Mouse (Mus musculus): ENCODE data around the gene Il1rapl2. TPM values are rescaled to one million over a fixed set of nuclear protein-coding genes. Genes with fewer than 3 reads are reported as not detected.
A peak's percentile ranks its signal among the peaks of the same experiment; 100 is the strongest.

Gene Il1rapl2
- 3.9 and 4.3 TPM in 2 replicates for polyA plus RNA-seq (2014; fragmentation: Nextera tagmentation; extraction: Ambion mirVana)

- ATAC-seq (ENCODE audit: low read depth), result peak; percentile 89
- Histone ChIP-seq H3K4me2 (ENCODE audit: low read depth, low read length) (peak within 1 kb of the TSS; percentile 69), H3K27ac (ENCODE audit: low read depth, low read length) (no peak within 1 kb of the TSS), H3K9ac (replicated peaks; ENCODE audit: low read depth, low read length) (no peak within 1 kb of the TSS), H3K36me3 (ENCODE audit: control insufficient read depth, insufficient read depth, low read length) (no peaks in the 10 kb centered on the region), H3K9me3 (ENCODE audit: control insufficient read depth, low read length) (no peaks in the 10 kb centered on the region), H3K4me3 (ENCODE audit: low read depth, low read length) (peak within 1 kb of the TSS; percentile 39), H3K27me3 (ENCODE audit: control insufficient read depth, insufficient read depth, low read length) (peaks cover 12% of the 10 kb centered on the region; the same call in 1 of the 2 replicates), H3K4me1 (ENCODE audit: control insufficient read depth, insufficient read depth, low read length) (no peaks in the 10 kb centered on the region)
- 12% methylated on average over 33 of the region's 47 CpGs for WGBS
Measured at GRCm38 (mm10) chrX:137570321-137571195, at the start of gene Il1rapl2. Gene Il1rapl2, plus strand, starts transcription at chrX:137570608.

- ATAC-seq (ENCODE audit: low read depth), result no peak
- H3K4me3 ChIP-seq (ENCODE audit: low read depth, low read length), result no peak overlapping the region
- H3K4me1 ChIP-seq (ENCODE audit: control insufficient read depth, insufficient read depth, low read length), result no peaks in the 10 kb centered on the region
- no peaks in the 10 kb centered on the region for H3K27me3 ChIP-seq (ENCODE audit: control insufficient read depth, insufficient read depth, low read length)
- H3K9ac ChIP-seq (replicated peaks; ENCODE audit: low read depth, low read length), result no peak overlapping the region
- H3K36me3 ChIP-seq (ENCODE audit: control insufficient read depth, insufficient read depth, low read length), result no peaks in the 10 kb centered on the region
- H3K27ac ChIP-seq (ENCODE audit: low read depth, low read length), result no peak overlapping the region
- 75% methylated on average over 2 of the region's 2 CpGs for WGBS
- no peaks in the 10 kb centered on the region for H3K9me3 ChIP-seq (ENCODE audit: control insufficient read depth, low read length)
- no peak overlapping the region for H3K4me2 ChIP-seq (ENCODE audit: low read depth, low read length)
Measured at GRCm38 (mm10) chrX:137548348-137548747, 22.1 kb upstream of the Il1rapl2 start.

DNA sequence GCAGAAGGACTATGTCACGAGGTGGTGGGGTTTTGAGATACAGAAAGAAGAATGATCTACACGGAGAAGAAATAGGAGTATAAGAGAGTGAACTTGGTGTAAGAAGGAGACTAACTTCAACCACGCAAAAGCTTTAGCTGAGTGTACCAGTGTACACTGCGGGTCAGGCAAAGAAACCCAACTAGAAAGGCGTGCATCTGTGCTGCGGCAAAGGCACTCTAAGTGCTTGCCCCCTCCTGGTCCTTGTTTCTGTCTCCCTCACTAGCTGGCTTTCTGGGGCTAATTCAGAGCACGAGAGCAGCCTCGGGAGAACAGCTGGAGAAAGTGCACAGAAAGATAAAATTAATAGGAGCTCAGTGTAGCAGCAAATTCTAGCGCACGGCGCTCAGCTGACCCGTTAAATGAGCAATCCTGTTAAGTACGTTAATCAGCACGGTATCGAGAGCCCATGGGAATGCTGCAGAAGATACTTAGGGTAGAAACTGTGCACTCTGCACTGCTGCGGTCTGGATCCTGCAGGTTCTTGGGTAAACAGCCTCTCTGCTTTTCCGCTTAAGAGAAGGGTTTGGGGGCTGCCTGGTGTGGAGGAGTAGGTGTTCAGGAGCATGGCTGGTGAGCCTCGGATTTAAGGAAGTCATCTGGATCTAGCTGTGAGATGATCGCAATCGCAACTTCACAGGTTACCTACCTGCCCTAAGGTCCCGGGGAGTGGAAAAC is 778 bp upstream of the Il1rapl2 start:
- peak; percentile 79 for ATAC-seq (ENCODE audit: low read depth)
- Histone ChIP-seq H3K36me3 (ENCODE audit: control insufficient read depth, insufficient read depth, low read length) (no peaks in the 10 kb centered on the region), H3K4me3 (ENCODE audit: low read depth, low read length) (peak overlapping the region; percentile 39; the same call in 1 of the 2 replicates), H3K27me3 (ENCODE audit: control insufficient read depth, insufficient read depth, low read length) (peaks cover 12% of the 10 kb centered on the region; the same call in 1 of the 2 replicates), H3K4me2 (ENCODE audit: low read depth, low read length) (peak overlapping the region; percentile 69), H3K4me1 (ENCODE audit: control insufficient read depth, insufficient read depth, low read length) (no peaks in the 10 kb centered on the region), H3K27ac (ENCODE audit: low read depth, low read length) (no peak overlapping the region), H3K9me3 (ENCODE audit: control insufficient read depth, low read length) (no peaks in the 10 kb centered on the region), H3K9ac (replicated peaks; ENCODE audit: low read depth, low read length) (no peak overlapping the region)
- WGBS, result 23% methylated on average over 21 of the region's 21 CpGs

DNA sequence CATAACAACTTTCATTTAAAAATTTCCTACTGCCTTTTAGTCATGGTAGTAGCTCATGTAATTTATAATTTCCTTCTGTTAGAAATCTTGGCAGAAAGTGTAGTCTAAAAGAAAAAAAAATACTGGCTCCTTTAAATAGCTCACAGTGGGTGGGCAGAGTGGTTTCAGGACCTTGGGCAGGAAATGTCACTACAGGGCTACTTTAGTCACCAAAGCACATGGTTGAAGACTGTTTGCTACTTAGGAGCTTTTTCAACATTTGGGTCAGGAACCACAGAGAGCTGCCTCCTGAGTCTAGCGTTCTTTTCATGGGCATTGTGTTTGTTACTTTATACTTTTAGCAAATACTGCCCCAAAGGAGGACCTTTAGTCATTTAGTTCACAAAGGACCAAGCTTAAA is 12.2 kb downstream of the Il1rapl2 start:
- no peaks in the 10 kb centered on the region for H3K27me3 ChIP-seq (ENCODE audit: control insufficient read depth, insufficient read depth, low read length)
- ATAC-seq (ENCODE audit: low read depth), result no peak

GRCm38 (mm10) chrX:137620697-137621096 is 50.3 kb downstream of the Il1rapl2 start:
- no peaks in the 10 kb centered on the region for H3K4me1 ChIP-seq (ENCODE audit: control insufficient read depth, insufficient read depth, low read length)
- no peak overlapping the region for H3K4me3 ChIP-seq (ENCODE audit: low read depth, low read length)
- H3K36me3 ChIP-seq (ENCODE audit: control insufficient read depth, insufficient read depth, low read length), result no peaks in the 10 kb centered on the region
- no peak overlapping the region for H3K9ac ChIP-seq (replicated peaks; ENCODE audit: low read depth, low read length)
- no peak overlapping the region for H3K27ac ChIP-seq (ENCODE audit: low read depth, low read length)
- H3K4me2 ChIP-seq (ENCODE audit: low read depth, low read length), result no peak overlapping the region
- H3K27me3 ChIP-seq (ENCODE audit: control insufficient read depth, insufficient read depth, low read length), result no peaks in the 10 kb centered on the region
- no peaks in the 10 kb centered on the region for H3K9me3 ChIP-seq (ENCODE audit: control insufficient read depth, low read length)
- ATAC-seq (ENCODE audit: low read depth), result no peak

More for the DNA sequence above, 12.2 kb downstream of the Il1rapl2 start:
- WGBS, result 26% methylated on average over 1 of the region's 1 CpGs
- Histone ChIP-seq H3K9ac (replicated peaks; ENCODE audit: low read depth, low read length) (no peak overlapping the region), H3K4me2 (ENCODE audit: low read depth, low read length) (no peak overlapping the region), H3K4me1 (ENCODE audit: control insufficient read depth, insufficient read depth, low read length) (no peaks in the 10 kb centered on the region), H3K36me3 (ENCODE audit: control insufficient read depth, insufficient read depth, low read length) (no peaks in the 10 kb centered on the region), H3K27ac (ENCODE audit: low read depth, low read length) (no peak overlapping the region), H3K4me3 (ENCODE audit: low read depth, low read length) (no peak overlapping the region), H3K9me3 (ENCODE audit: control insufficient read depth, low read length) (no peaks in the 10 kb centered on the region)

- WGBS, result 28% methylated on average over 2 of the region's 2 CpGs
- no peak overlapping the region for H3K9ac ChIP-seq (replicated peaks; ENCODE audit: low read depth, low read length)
- H3K27me3 ChIP-seq (ENCODE audit: control insufficient read depth, insufficient read depth, low read length), result no peaks in the 10 kb centered on the region
- ATAC-seq (ENCODE audit: low read depth), result no peak
- H3K27ac ChIP-seq (ENCODE audit: low read depth, low read length), result no peak overlapping the region
- H3K4me1 ChIP-seq (ENCODE audit: control insufficient read depth, insufficient read depth, low read length), result no peaks in the 10 kb centered on the region
- H3K9me3 ChIP-seq (ENCODE audit: control insufficient read depth, low read length), result no peaks in the 10 kb centered on the region
- no peak overlapping the region for H3K4me2 ChIP-seq (ENCODE audit: low read depth, low read length)
- H3K36me3 ChIP-seq (ENCODE audit: control insufficient read depth, insufficient read depth, low read length), result no peaks in the 10 kb centered on the region
- H3K4me3 ChIP-seq (ENCODE audit: low read depth, low read length), result no peak overlapping the region
Measured at GRCm38 (mm10) chrX:137667011-137667410, 96.6 kb downstream of the Il1rapl2 start.

- WGBS, result 86% methylated on average over 1 of the region's 1 CpGs
- Histone ChIP-seq H3K9ac (replicated peaks; ENCODE audit: low read depth, low read length) (no peak overlapping the region), H3K4me3 (ENCODE audit: low read depth, low read length) (no peak overlapping the region), H3K4me1 (ENCODE audit: control insufficient read depth, insufficient read depth, low read length) (no peaks in the 10 kb centered on the region), H3K27ac (ENCODE audit: low read depth, low read length) (no peak overlapping the region), H3K27me3 (ENCODE audit: control insufficient read depth, insufficient read depth, low read length) (no peaks in the 10 kb centered on the region), H3K36me3 (ENCODE audit: control insufficient read depth, insufficient read depth, low read length) (no peaks in the 10 kb centered on the region), H3K9me3 (ENCODE audit: control insufficient read depth, low read length) (no peaks in the 10 kb centered on the region), H3K4me2 (ENCODE audit: low read depth, low read length) (no peak overlapping the region)
- ATAC-seq (ENCODE audit: low read depth), result no peak
Measured at GRCm38 (mm10) chrX:137687974-137688373, 117.6 kb downstream of the Il1rapl2 start.

- Histone ChIP-seq H3K4me1 (ENCODE audit: control insufficient read depth, insufficient read depth, low read length) (no peaks in the 10 kb centered on the region), H3K27ac (ENCODE audit: low read depth, low read length) (no peak overlapping the region), H3K9ac (replicated peaks; ENCODE audit: low read depth, low read length) (no peak overlapping the region), H3K36me3 (ENCODE audit: control insufficient read depth, insufficient read depth, low read length) (no peaks in the 10 kb centered on the region), H3K4me3 (ENCODE audit: low read depth, low read length) (no peak overlapping the region), H3K9me3 (ENCODE audit: control insufficient read depth, low read length) (no peaks in the 10 kb centered on the region), H3K27me3 (ENCODE audit: control insufficient read depth, insufficient read depth, low read length) (no peaks in the 10 kb centered on the region), H3K4me2 (ENCODE audit: low read depth, low read length) (no peak overlapping the region)
- 79% methylated on average over 2 of the region's 2 CpGs for WGBS
- ATAC-seq (ENCODE audit: low read depth), result no peak
Measured at GRCm38 (mm10) chrX:137700006-137700405, 129.6 kb downstream of the Il1rapl2 start.

DNA sequence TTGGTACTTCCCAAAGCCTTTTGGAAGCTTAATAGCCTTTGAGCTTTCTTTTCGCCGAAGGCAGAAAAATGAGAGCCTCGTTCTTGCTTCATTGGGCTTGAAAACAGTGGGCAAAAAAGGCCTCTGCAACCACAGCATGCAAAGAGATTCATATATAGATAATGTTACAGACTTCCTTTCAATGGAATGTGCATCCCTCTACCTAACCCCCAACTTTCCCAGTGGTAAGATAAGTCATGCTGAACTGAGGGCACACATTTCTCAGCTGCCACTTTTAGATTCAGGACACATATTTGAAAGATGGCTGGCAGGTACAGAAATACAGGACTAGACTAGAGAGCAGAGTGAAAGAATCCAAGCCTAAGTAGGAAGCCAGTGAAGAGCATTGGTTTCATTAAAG is 185.1 kb downstream of the Il1rapl2 start:
- no peaks in the 10 kb centered on the region for H3K9me3 ChIP-seq (ENCODE audit: control insufficient read depth, low read length)
- H3K27me3 ChIP-seq (ENCODE audit: control insufficient read depth, insufficient read depth, low read length), result no peaks in the 10 kb centered on the region
- no peak overlapping the region for H3K9ac ChIP-seq (replicated peaks; ENCODE audit: low read depth, low read length)
- no peaks in the 10 kb centered on the region for H3K36me3 ChIP-seq (ENCODE audit: control insufficient read depth, insufficient read depth, low read length)
- no peak overlapping the region for H3K4me2 ChIP-seq (ENCODE audit: low read depth, low read length)
- ATAC-seq (ENCODE audit: low read depth), result no peak
- no peaks in the 10 kb centered on the region for H3K4me1 ChIP-seq (ENCODE audit: control insufficient read depth, insufficient read depth, low read length)
- WGBS, result 46% methylated on average over 3 of the region's 3 CpGs
- no peak overlapping the region for H3K4me3 ChIP-seq (ENCODE audit: low read depth, low read length)
- H3K27ac ChIP-seq (ENCODE audit: low read depth, low read length), result no peak overlapping the region

Data from neural tube, embryonic 14.5 days (tissue).